Mouse (Mus musculus): ENCODE results near the gene Fas. TPM values are rescaled to one million over a fixed set of nuclear protein-coding genes. Genes with fewer than 3 reads are reported as not detected.

The Fas gene
- polyA plus RNA-seq, 1 experiment = not detected

DNA sequence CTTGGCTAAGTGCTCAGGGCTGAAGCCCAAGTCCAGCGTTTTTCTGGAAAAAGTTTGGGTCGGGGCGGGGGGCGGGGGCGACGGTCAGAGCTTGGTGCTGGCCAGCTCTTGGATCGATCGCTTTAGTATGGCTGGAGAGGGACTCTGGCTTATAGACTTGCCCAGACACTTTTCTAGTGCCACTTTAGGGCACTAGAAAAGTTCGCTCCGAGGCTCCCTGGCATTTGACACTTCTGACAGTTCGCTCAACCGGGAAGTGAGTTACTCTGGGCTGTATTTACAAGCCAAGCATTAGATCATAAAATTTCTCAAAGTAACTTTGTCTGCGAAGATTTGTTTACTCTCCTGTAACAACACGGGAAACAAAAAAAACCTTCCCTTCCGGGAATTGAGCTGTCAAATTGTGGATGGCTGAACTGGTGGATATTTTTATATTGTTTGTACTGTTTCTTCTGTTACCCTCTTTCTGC lies 441 bp downstream of the Fas start:
- WGBS = 6% methylated on average over 15 of the region's 15 CpGs
- Histone ChIP-seq H3K27ac (ENCODE audit: insufficient read depth, low read depth, low read length) (no peak overlapping the region), H3K4me3 (ENCODE audit: insufficient read depth, low read depth, low read length) (peak overlapping the region; percentile 41), H3K4me1 (ENCODE audit: control insufficient read depth, insufficient read depth, low read length) (peaks cover 6% of the 10 kb centered on the region; the same call in 1 of the 2 replicates)
- TF ChIP-seq POLR2A (IDR thresholded peaks at IDR 0.05; ENCODE audit: insufficient read depth, low read depth, low read length) = no peak
- TF ChIP-seq CTCF (IDR thresholded peaks at IDR 0.05; ENCODE audit: insufficient read depth, low read depth, low read length) = no peak

DNA sequence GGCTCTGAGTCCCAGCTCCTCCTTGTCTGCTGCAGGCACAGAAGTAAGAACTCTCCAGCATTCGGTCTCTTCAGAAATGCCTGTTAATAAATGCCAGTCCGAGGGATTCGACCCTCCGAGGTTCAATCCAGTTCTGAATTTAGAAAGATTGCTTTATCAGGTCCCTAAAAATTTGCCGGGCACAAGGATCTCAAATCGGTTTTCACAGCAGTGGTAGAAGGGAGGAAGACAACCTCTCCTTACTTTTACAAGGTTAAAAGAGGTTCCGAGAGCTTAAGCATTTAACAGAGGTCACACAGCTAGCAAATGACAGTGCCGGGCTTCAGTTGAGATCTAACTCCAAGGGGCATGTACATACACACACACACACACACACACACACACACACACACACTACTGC lies 913 bp downstream of the Fas start:
- H3K4me1 ChIP-seq (ENCODE audit: control insufficient read depth, insufficient read depth, low read length) = peaks cover 6% of the 10 kb centered on the region; the same call in 1 of the 2 replicates
- 42% methylated on average over 8 of the region's 8 CpGs for WGBS
- H3K27ac ChIP-seq (ENCODE audit: insufficient read depth, low read depth, low read length) = no peak overlapping the region
- TF ChIP-seq CTCF (IDR thresholded peaks at IDR 0.05; ENCODE audit: insufficient read depth, low read depth, low read length) (no peak), POLR2A (IDR thresholded peaks at IDR 0.05; ENCODE audit: insufficient read depth, low read depth, low read length) (no peak)
- H3K4me3 ChIP-seq (ENCODE audit: insufficient read depth, low read depth, low read length) = no peak overlapping the region

- no peak for TF ChIP-seq CTCF (IDR thresholded peaks at IDR 0.05; ENCODE audit: insufficient read depth, low read depth, low read length)
- TF ChIP-seq POLR2A (IDR thresholded peaks at IDR 0.05; ENCODE audit: insufficient read depth, low read depth, low read length) = no peak
- peaks cover 6% of the 10 kb centered on the region; the same call in 1 of the 2 replicates for H3K4me1 ChIP-seq (ENCODE audit: control insufficient read depth, insufficient read depth, low read length)
- WGBS = 69% methylated on average over 5 of the region's 5 CpGs
- no peak overlapping the region for H3K4me3 ChIP-seq (ENCODE audit: insufficient read depth, low read depth, low read length)
- H3K27ac ChIP-seq (ENCODE audit: insufficient read depth, low read depth, low read length) = no peak overlapping the region
Measured at GRCm38 (mm10) chr19:34291956-34292355, 1.5 kb downstream of the Fas start.

DNA sequence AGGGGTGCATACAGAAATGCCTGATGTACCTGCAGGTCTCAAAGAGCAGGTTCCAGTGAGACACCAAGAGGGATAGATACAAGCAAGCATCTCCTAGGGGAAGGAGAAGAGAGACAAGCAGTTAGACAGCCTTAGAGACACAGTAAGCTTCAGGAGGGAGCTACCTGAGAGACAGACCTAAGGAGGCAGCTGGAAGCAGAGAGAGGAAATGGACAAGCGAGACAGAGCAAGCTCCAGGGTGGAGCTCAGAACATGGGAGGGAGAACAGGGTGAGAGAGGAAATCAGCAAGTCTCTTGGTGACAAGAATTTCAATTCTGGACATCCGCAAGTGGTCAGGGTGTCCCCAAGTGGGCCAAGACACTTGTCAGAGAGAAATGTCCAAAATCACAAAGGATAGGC lies 2.2 kb downstream of the Fas start:
- TF ChIP-seq POLR2A (IDR thresholded peaks at IDR 0.05; ENCODE audit: insufficient read depth, low read depth, low read length) = no peak
- no peak for TF ChIP-seq CTCF (IDR thresholded peaks at IDR 0.05; ENCODE audit: insufficient read depth, low read depth, low read length)
- no peak overlapping the region for H3K27ac ChIP-seq (ENCODE audit: insufficient read depth, low read depth, low read length)
- H3K4me1 ChIP-seq (ENCODE audit: control insufficient read depth, insufficient read depth, low read length) = peaks cover 6% of the 10 kb centered on the region; the same call in 1 of the 2 replicates
- H3K4me3 ChIP-seq (ENCODE audit: insufficient read depth, low read depth, low read length) = no peak overlapping the region
- WGBS = 90% methylated on average over 2 of the region's 2 CpGs

DNA sequence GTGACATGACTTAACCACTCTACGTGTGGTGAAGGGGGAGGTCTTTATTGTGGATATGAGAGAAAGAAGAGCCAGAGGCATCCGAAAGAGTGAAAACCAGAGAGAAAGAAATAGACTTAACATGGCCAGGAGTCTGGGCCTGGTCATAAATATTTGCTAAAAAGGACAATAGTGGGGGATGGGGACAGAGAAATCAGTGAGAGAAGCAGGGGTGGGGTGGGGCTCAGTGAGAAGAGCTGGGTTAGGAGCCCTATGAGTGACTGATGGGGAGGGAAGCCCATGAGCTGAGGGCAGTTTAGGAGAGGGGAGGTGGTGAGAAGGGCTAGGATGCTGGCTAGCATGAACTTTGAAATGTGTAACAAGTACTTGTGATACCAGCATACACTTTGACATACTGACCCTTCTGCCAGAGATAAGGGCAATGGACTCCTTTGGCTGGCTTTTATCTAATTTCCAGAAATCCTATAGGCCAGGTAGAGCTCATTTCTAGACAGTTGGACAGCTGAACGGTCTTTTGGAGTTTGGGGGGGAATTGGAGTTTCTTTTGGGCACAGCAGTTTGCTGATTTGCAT lies 3.0 kb downstream of the Fas start:
- WGBS = 88% methylated on average over 3 of the region's 3 CpGs
- no peak overlapping the region for H3K27ac ChIP-seq (ENCODE audit: insufficient read depth, low read depth, low read length)
- no peak for TF ChIP-seq POLR2A (IDR thresholded peaks at IDR 0.05; ENCODE audit: insufficient read depth, low read depth, low read length)
- TF ChIP-seq CTCF (IDR thresholded peaks at IDR 0.05; ENCODE audit: insufficient read depth, low read depth, low read length) = no peak
- H3K4me1 ChIP-seq (ENCODE audit: control insufficient read depth, insufficient read depth, low read length) = peaks cover 6% of the 10 kb centered on the region; the same call in 1 of the 2 replicates
- H3K4me3 ChIP-seq (ENCODE audit: insufficient read depth, low read depth, low read length) = no peak overlapping the region

DNA sequence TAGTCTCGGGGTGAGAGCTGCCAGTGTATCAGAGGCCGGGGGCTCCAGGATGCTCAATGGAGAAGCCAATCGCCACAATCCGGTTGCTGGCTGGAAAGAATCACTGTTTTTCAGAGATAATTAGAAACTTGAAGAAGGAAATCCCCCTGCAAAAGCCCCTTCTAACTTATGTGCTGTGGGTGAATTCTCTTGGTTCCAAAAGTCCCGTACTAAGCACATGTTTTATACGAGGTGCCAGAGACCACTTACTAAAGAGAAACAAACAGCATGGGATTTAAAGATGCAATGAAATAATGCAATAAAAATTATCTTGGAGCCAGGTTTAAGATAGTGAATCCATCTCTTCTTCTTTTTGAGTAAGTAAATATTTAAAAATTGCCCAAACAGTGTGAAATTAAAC lies 5.0 kb downstream of the Fas start:
- no peak overlapping the region for H3K27ac ChIP-seq (ENCODE audit: insufficient read depth, low read depth, low read length)
- TF ChIP-seq POLR2A (IDR thresholded peaks at IDR 0.05; ENCODE audit: insufficient read depth, low read depth, low read length) (no peak), CTCF (IDR thresholded peaks at IDR 0.05; ENCODE audit: insufficient read depth, low read depth, low read length) (no peak)
- peaks cover 5% of the 10 kb centered on the region; the same call in 1 of the 2 replicates for H3K4me1 ChIP-seq (ENCODE audit: control insufficient read depth, insufficient read depth, low read length)
- 83% methylated on average over 6 of the region's 6 CpGs for WGBS
- no peak overlapping the region for H3K4me3 ChIP-seq (ENCODE audit: insufficient read depth, low read depth, low read length)

GRCm38 (mm10) chr19:34298531-34298930 lies 8.1 kb downstream of the Fas start:
- Histone ChIP-seq H3K27ac (ENCODE audit: insufficient read depth, low read depth, low read length) (no peak overlapping the region), H3K4me3 (ENCODE audit: insufficient read depth, low read depth, low read length) (no peak overlapping the region), H3K4me1 (ENCODE audit: control insufficient read depth, insufficient read depth, low read length) (no peaks in the 10 kb centered on the region)
- TF ChIP-seq POLR2A (IDR thresholded peaks at IDR 0.05; ENCODE audit: insufficient read depth, low read depth, low read length) (no peak), CTCF (IDR thresholded peaks at IDR 0.05; ENCODE audit: insufficient read depth, low read depth, low read length) (no peak)
- 79% methylated on average over 1 of the region's 1 CpGs for WGBS

GRCm38 (mm10) chr19:34299229-34299628 lies 8.8 kb downstream of the Fas start:
- Histone ChIP-seq H3K27ac (ENCODE audit: insufficient read depth, low read depth, low read length) (no peak overlapping the region), H3K4me3 (ENCODE audit: insufficient read depth, low read depth, low read length) (no peak overlapping the region), H3K4me1 (ENCODE audit: control insufficient read depth, insufficient read depth, low read length) (no peaks in the 10 kb centered on the region)
- WGBS = 77% methylated on average over 4 of the region's 4 CpGs
- TF ChIP-seq POLR2A (IDR thresholded peaks at IDR 0.05; ENCODE audit: insufficient read depth, low read depth, low read length) = no peak
- TF ChIP-seq CTCF (IDR thresholded peaks at IDR 0.05; ENCODE audit: insufficient read depth, low read depth, low read length) = no peak

- Histone ChIP-seq H3K4me1 (ENCODE audit: control insufficient read depth, insufficient read depth, low read length) (no peaks in the 10 kb centered on the region), H3K4me3 (ENCODE audit: insufficient read depth, low read depth, low read length) (no peak overlapping the region), H3K27ac (ENCODE audit: insufficient read depth, low read depth, low read length) (no peak overlapping the region)
- TF ChIP-seq CTCF (IDR thresholded peaks at IDR 0.05; ENCODE audit: insufficient read depth, low read depth, low read length) (no peak), POLR2A (IDR thresholded peaks at IDR 0.05; ENCODE audit: insufficient read depth, low read depth, low read length) (no peak)
- WGBS = 82% methylated on average over 2 of the region's 2 CpGs
Measured at GRCm38 (mm10) chr19:34300430-34300829, 10.0 kb downstream of the Fas start.
